Mouse (Mus musculus): ENCODE results near the gene Gzmf.
"Not testable (repeated sequence)": the region's sequence is repeated elsewhere in the genome, so short reads cannot be mapped to it uniquely, and the experiment has no call there.

Gene Gzmf
- long read RNA-seq, experiment 1 = 0 reads
- long read RNA-seq, experiment 2 = 0 reads

DNA sequence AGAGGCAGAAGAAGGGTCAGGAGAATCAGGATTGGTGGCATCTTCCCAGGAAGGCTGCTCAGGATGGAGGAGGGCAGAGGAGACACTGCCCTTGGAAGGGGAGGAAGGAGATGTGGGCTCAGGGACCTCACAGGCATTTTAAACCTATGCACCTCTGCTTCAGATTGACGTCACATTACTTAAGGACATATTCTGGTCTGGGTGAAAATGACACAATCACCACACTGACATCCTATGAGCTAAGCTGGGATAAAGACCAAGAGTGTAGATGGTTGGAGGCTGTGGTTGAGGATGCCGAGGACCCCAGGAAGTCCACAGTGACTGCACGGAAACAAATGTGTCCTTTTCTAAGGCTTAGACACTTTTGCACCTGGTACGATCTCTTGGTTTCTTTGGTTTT is at the start of gene Gzmf:
TSS of gene Gzmf (minus strand) at position 101 of the 400 bp plus-strand sequence.
- intact Hi-C loops (cut with DNase I) = no loop called here

DNA sequence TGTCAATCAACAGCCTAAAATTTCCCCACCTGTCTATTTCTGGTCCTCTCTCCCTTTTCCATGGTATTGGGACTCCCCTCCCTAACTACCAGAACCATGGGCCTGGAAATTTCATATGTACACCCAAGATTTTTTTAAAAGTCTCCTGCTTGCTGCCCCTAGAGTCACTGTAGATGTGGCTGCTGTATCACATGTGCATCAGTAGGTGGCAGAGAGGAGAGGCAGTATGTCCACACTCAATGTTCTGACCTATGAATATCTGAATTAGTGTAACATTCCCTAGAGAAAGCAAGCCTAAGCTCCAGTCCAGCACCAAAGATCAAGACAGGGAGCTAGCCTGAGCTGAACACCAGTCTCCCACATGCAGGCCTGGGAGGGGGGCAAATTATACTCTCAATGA is 29.2 kb upstream of the Gzmf start:
- intact Hi-C loops (cut with DNase I) = no loop called here

DNA sequence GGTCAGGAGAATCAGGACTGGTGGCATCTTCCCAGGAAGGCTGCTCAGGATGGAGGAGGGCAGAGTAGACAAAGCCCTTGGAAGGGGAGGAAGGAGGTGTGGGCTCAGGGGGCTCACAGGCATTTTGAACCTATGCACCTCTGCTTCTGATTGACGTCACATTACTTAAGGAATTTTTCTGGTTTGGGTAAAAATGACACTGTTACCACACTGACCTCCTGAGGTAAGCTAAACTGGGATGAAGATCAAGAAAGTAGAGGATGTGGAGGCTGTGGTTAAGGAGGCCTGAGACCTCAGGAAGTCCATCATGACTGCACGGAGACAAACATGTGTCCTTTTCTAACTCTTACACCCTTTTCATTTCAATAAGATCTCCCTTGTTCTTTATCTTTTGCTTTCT is 23.3 kb upstream of the Gzmf start, which contains the start of gene Gzmc:
TSS of gene Gzmc (minus strand) at position 101 of the 400 bp plus-strand sequence.
- intact Hi-C loops (cut with DNase I) = no loop called here

DNA sequence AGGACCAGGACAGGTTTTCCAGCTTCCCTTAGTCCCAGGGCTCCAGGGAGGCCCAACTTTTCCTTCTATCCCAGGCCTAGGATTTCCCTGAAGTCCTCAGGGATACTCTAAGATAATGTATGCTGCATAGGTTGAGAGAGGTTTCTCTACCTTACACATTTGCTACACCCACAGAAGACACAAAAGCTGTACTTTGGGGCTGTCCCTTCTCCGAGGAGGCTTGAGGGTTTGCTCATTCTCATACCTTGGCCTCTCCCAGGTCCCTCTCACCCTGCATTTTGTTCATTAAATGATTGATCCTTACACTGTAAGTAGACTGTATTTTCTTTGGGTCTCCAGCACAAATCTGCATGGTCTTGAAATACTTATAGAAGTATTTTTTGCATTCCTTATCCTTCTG is 5.6 kb downstream of the Gzmf start:
- intact Hi-C loops (cut with DNase I) = loop anchor here (10.0 kb wide), 1 partner anchor 189 kb away; no protein-coding TSS in a partner anchor

DNA sequence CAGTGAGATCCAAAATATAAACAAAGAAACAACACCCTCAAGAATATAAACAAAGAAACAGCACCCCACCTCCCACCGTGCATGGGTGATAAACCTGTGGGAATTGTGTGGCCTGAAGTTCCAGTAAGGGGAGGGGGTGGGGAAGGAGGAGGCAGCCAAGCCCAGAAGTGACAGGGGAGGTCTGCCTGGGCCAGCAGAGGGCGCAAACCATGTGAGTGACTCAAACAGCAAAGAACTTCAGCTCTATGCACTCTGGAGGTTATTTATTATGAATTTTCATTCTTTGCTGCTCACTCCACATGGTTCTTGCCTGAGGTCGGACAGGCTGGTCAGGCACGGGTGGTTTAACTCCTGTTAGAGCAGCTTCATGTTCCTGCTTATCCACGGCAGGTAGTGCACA is 6.2 kb downstream of the Gzmf start:
- intact Hi-C loops (cut with DNase I) = loop anchor here (10.0 kb wide), 1 partner anchor 190 kb away; no protein-coding TSS in a partner anchor

DNA sequence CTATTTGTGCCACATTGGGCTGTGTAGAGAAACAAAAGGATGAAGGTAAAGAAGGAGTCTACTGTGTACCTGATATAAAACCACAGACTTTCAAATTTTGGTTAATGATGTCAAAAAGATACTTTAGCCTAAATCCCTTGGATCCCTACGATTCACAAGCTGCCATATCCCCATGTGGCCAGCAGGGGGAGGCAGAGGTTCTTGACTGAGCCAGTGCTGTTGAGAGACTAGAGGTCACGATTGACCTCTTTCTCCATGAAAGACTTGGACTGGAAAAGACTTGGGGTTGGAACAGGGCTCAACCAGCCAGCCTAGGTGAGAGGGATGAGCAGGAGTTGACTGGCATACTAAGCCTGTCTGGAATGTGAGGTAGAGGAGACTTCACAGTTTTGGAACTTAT is 7.2 kb downstream of the Gzmf start:
- intact Hi-C loops (cut with DNase I) = loop anchor here (5.0 to 10.0 kb wide), 2 partner anchors 98 to 191 kb away; no protein-coding TSS in a partner anchor

DNA sequence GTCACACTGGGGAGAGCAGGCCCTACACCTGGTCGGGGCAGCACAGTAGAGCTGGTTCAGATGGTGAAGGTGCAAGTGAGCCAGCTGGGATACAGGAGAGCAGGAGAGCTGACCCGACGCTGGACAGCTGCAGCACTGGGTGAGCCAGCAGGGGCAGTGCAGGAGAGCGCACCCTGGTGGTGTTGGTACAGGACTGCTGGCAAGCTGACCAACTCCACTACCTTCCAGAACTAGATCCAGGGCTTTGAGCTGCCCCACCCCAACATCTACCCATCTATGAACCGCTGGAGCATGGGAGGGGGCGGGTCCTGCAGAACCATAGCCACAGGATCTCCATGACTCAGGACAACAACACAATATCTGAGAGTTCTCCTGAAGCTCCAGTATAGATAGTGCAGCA is 24.3 kb downstream of the Gzmf start:
- intact Hi-C loops (cut with DNase I) = no loop called here

DNA sequence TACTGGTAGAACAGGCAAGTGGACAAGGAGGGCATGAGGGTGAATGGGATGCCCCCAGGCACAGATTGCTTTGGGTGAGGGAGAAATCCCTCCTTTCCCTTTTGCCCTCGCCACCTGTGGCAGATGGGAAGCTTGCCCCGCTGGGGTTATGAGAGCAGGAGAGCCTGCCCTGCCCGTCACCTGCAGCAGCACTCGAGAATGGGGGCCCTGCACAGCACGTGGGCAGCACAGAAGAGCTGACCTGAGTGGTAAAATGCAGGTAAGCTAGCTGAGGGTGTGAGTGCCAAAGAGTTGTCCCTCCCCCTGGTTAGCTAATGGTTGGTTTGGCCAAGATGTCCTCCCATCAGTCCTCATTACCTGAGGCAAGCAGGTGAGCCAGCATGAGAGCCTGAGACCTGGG is 24.7 kb downstream of the Gzmf start:
- intact Hi-C loops (cut with DNase I) = no loop called here

DNA sequence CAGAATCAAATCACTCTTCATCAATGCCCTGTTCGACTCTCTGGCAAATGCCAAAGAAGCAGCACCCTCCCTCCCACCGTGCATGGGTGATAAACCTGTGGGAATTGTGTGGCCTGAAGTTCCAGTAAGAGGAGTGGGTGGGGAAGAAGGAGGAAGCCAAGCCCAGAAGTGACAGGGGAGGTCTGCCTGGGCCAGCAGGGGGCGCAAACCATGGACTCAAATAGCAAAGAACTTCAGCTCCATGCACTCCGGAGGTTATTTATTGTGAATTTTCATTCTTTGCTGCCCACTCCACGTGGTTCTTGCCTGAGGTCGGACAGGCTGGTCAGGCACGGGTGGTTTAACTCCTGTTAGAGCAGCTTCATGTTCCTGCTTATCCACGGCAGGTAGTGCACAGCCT is 33.6 kb downstream of the Gzmf start:
- intact Hi-C loops (cut with DNase I) = loop anchor here (10.0 kb wide), 1 partner anchor 217 kb away; no protein-coding TSS in a partner anchor

DNA sequence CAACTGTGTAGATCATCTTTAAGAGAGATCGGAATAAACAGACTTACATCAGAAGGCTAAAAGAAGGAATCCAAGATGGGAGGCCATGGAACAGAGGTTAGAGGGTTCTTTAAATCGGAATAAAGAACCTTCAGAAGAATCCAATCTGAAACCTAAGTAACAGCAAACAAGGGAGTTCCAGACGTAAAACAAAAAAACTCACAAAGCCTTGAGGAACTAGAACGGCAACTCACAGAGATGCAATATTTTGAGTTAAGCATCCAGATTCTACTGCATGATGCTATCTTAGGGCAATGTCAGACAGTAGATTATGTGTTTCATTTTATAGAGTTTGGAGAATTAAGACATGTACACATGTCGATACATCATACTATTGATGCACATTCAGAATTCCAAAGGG is 36.7 kb downstream of the Gzmf start, which contains the start of gene Gzmn:
TSS of gene Gzmn (minus strand) at position 101 of the 400 bp plus-strand sequence.
- intact Hi-C loops (cut with DNase I) = loop anchor here (10.0 kb wide), 1 partner anchor 220 kb away; no protein-coding TSS in a partner anchor

DNA sequence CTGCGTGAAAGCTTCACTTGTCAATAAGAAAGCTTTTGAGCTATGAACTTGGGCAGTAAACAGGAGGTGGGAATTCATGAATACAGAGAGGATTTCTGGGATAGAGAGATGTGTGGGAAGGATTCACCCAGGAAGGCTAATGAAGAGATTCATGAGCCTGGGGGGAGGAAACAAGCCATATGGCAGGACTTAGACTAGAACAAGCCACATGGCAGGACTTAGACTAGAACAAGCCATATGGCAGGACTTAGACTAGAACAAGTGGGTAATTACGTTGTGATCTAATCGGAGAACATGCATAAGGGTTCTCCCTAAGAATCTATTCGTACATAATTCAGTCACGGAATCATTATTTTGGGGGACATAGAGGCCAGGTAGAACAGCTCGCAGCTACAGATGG is 37.8 kb downstream of the Gzmf start:
- intact Hi-C loops (cut with DNase I) = loop anchor here (10.0 kb wide), 1 partner anchor 221 kb away; no protein-coding TSS in a partner anchor

DNA sequence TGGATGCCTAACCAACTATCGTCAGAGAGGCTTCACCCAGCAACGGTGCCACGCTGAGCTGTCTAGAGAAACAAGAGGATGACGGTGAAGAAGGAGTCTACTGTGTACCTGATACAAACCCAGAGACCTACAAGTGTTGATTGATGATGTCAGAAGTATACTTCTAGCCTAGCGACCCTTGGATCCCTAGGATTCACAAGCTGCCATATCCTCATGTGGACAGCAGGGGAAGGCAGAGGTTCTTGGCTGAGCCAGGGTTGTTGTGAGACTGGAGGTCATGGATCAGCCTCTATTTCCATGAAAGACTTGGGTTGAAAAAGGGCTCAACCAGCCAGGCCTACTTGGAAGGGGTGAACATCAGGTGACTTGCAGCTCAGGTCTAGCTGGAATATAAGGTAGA is 38.5 kb downstream of the Gzmf start:
- intact Hi-C loops (cut with DNase I) = loop anchor here (10.0 kb wide), 1 partner anchor 222 kb away; no protein-coding TSS in a partner anchor

DNA sequence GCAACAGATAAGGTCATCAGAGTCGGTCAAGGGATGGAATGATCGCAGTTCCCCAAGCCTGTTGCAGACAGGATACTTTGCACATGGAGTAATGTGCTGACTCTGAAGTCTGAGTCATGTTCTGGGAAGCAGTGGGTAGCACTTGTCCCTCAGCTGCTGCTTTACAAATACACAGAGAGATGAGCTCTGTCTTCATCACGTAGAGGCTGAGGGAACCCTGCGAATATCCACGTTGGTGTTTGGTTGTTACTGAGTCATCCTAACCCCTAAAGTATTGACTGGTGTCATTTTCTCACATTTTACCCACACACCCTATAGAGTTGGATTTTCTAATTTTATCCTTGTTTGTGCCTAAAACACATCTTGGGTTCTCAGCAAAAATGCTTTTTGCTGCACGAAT is 43.2 kb downstream of the Gzmf start:
- intact Hi-C loops (cut with DNase I) = no loop called here

DNA sequence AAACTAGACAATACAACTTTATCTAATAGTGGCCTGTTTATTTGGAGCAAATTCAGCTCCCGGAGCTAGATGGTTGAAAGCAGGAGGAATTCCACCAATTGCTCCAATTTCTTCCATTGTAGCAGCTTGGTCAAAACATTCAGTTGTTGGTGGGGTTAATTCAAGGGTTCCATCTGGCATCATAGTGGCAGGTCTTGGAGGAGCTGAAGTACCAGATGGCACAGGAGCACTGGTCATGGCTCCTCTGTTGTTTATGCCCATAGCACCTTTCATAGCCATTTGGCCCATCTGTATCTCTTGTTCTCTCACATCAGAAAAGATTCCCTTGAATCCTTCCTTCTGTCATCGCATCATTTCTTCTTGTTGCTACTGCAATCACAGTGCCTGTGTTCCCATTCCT is 49.1 kb downstream of the Gzmf start:
- intact Hi-C loops (cut with DNase I) = no loop called here

DNA sequence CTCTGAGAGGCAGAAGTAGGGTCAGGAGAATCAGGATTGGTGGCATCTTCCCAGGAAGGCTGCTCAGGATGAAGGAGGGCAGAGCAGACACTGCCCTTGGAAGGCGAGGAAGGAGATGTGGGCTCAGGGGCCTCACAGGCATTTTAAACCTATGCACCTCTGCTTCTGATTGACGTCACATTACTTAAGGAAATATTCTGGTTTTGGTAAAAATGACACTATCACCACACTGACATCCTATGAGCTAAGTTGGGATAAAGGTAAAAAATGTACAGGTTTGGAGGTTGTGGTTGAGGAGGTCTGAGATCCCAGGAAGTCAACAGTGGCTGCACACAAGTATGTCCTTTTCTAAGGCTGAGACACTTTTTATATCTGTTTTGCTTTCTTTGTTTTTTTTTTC is 51.7 kb downstream of the Gzmf start, which contains the start of gene Gzmg:
TSS of gene Gzmg (minus strand) at position 101 of the 400 bp plus-strand sequence.
- intact Hi-C loops (cut with DNase I) = not testable (repeated sequence)

DNA sequence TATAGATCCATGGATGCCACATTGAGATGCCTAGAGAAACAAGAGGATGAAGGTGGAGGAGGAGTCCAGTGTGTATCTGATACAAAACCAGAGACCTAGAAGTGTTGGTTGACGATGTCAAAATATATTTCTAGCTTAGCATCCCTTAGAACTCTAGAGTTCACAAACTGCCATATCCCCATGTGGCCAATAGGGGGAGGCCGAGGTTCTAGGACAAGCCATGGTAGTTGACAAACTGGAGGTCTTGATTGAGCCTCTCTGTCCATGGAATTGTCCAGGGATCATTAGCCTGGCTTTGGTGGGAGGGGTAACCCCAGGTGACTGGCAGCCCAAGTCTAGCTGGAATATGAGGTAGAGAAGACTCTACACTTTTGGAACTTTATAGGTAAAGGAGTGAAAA is 55.9 kb downstream of the Gzmf start:
- intact Hi-C loops (cut with DNase I) = no loop called here

Measured in adrenal gland (tissue).